Mouse (Mus musculus) C2C12 (cell line): ENCODE measurements around the gene Ppargc1a. TPM values are rescaled to one million over a fixed set of nuclear protein-coding genes. Genes with fewer than 3 reads are reported as not detected.

Source experiments
- H3K27me3 ChIP-seq: one replicate; pipeline ENCODE4 v1.6.1; 2011; ENCODE audit not compliant: control insufficient read depth, insufficient read depth, insufficient read length
- H3K36me3 ChIP-seq: one replicate; pipeline ENCODE4 v1.6.1; 2011; ENCODE audit not compliant: control insufficient read depth, insufficient read depth
- H3K4me3 ChIP-seq: one replicate; pipeline ENCODE4 v1.5.1; 2011; ENCODE audit warnings: mild to moderate bottlenecking, control low read depth; ENCODE audit not compliant: poor library complexity, insufficient read depth, severe bottlenecking
- H3K79me2 ChIP-seq: one replicate; pipeline ENCODE4 v1.6.1; 2011; ENCODE audit not compliant: control insufficient read depth, insufficient read depth
- H3K79me3 ChIP-seq: one replicate; pipeline ENCODE4 v1.6.1; 2011; ENCODE audit warnings: low read depth, control low read depth
- H3ac ChIP-seq: one replicate; pipeline ENCODE3; 2011; ENCODE audit warnings: low read depth; ENCODE audit not compliant: control insufficient read depth, insufficient read length
- CEBPB ChIP-seq: IDR thresholded peaks from one replicate; pipeline ENCODE4 v1.6.1; 2011; ENCODE audit warnings: low read depth, mild to moderate bottlenecking, control low read depth, moderate library complexity
- CTCF ChIP-seq: IDR thresholded peaks from one replicate; pipeline ENCODE4 v1.5.1; 2011; ENCODE audit not compliant: control insufficient read depth, insufficient read depth, insufficient read length
- FOSL1 ChIP-seq: IDR thresholded peaks from one replicate; pipeline ENCODE4 v1.8.0; 2011; ENCODE audit warnings: mild to moderate bottlenecking, low read length; ENCODE audit not compliant: poor library complexity, insufficient read depth, severe bottlenecking
- MAX ChIP-seq: IDR thresholded peaks from one replicate; pipeline ENCODE4 v1.6.1; 2011; ENCODE audit warnings: mild to moderate bottlenecking, control low read depth
- MYOD1 ChIP-seq: IDR thresholded peaks from one replicate; pipeline ENCODE4 v1.6.1; 2011; ENCODE audit warnings: low read depth; ENCODE audit not compliant: control insufficient read depth, insufficient read length
- MYOG ChIP-seq: IDR thresholded peaks from one replicate; pipeline ENCODE4 v1.6.1; 2011; ENCODE audit not compliant: control insufficient read depth, insufficient read length; ENCODE audit errors: extremely low read depth
- USF1 ChIP-seq: IDR thresholded peaks from one replicate; pipeline ENCODE4 v1.6.1; 2011; ENCODE audit warnings: low read depth, mild to moderate bottlenecking, control low read depth, moderate library complexity
- polyA plus RNA-seq: library from polyadenylated mRNA; unstranded; fragments of >200 nt; fragmentation: generic; extraction: Trizol; gene quantifications from one replicate; pipeline ENCODE4 v1.2.1, GENCODE M21; 2012; ENCODE audit warnings: missing spikeins

Gene Ppargc1a
- polyA plus RNA-seq, 1 experiment: 0.25 TPM

DNA sequence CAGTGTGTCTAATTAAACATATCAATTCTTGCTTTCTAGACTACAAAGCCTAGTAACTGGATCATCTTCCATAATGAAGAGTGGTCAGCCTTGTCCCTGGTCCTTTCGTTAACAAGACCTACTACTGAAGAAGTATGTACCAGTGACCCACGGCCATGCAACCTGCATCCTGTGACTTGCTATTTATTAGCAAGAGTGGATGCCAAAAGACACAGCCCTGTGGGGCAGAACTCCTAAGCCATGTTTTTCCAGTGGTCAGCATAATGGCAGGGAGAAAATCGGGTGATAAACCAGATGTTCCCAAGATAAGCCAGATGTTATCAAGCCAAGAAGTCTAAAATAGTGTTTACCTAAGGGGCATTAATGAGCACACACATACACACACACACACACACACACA is 26.0 kb downstream of the Ppargc1a start:
- Histone ChIP-seq H3K36me3 (no peaks in the 10 kb centered on the region), H3K4me3 (no peak overlapping the region), H3K79me3 (no peaks in the 10 kb centered on the region), H3K27me3 (no peaks in the 10 kb centered on the region), H3ac (no peak overlapping the region), H3K79me2 (no peaks in the 10 kb centered on the region)
- TF ChIP-seq CTCF (no peak), MAX (no peak), FOSL1 (no peak), CEBPB (no peak), MYOD1 (no peak), MYOG (no peak), USF1 (no peak)

- Histone ChIP-seq H3ac (no peak overlapping the region), H3K36me3 (no peaks in the 10 kb centered on the region), H3K79me2 (no peaks in the 10 kb centered on the region), H3K27me3 (no peaks in the 10 kb centered on the region), H3K4me3 (no peak overlapping the region), H3K79me3 (no peaks in the 10 kb centered on the region)
- no peak for TF ChIP-seq CTCF
- no peak for TF ChIP-seq USF1
- TF ChIP-seq MYOD1: no peak
These were observed 26.7 kb downstream of the Ppargc1a start for GRCm38 (mm10) chr5:51540816-51541215.

DNA sequence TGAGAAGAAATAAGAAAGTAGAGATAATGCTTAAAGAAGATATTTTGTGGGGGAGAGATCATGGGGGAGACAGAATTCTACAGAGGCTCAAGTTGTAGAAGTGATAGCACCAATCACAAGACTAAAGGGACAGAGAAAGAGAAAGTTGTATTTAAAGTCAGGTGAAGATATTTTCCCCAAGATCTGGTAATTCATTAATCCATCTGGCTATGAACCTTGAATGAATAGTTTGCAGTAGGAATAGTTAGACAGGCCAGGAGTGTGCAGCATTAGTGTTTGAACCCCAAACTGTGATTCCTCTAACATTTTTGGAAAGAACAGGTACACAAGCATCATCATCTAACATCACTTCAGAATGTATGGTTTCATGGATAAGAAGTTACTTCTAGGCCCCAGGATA is 28.0 kb downstream of the Ppargc1a start:
- Histone ChIP-seq H3K27me3 (no peaks in the 10 kb centered on the region), H3K79me2 (no peaks in the 10 kb centered on the region), H3ac (no peak overlapping the region), H3K36me3 (no peaks in the 10 kb centered on the region), H3K79me3 (no peaks in the 10 kb centered on the region), H3K4me3 (no peak overlapping the region)
- TF ChIP-seq USF1: no peak
- no peak for TF ChIP-seq CEBPB
- TF ChIP-seq MAX: no peak
- no peak for TF ChIP-seq MYOD1
- no peak for TF ChIP-seq CTCF
- TF ChIP-seq FOSL1: no peak
- TF ChIP-seq MYOG: no peak

DNA sequence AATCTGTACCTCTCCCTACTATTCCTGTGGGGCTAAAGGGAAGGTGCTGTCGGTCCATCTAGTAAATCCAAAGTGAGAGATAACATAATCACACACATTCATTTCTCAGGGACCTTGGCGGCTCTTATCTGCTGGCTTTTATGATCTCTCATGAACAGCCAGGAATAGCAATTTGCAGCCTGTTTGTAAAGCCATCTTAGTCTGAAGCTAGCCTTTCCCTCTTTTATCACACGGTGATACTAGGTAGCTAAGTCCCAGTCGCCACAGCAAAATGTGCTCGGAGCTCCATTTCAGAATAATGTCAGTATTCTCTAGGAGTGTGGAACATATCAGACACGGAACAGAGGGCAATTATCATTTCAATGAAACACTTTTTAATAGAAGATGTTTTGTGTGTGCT is 29.2 kb downstream of the Ppargc1a start:
- Histone ChIP-seq H3ac (no peak overlapping the region), H3K79me3 (no peaks in the 10 kb centered on the region)

GRCm38 (mm10) chr5:51537646-51538030 is 29.9 kb downstream of the Ppargc1a start:
- no peak overlapping the region for H3K4me3 ChIP-seq
- H3ac ChIP-seq: no peak overlapping the region
- H3K79me2 ChIP-seq: no peaks in the 10 kb centered on the region
- no peaks in the 10 kb centered on the region for H3K79me3 ChIP-seq
- H3K36me3 ChIP-seq: no peaks in the 10 kb centered on the region
- no peaks in the 10 kb centered on the region for H3K27me3 ChIP-seq
- TF ChIP-seq MYOG (no peak), MAX (no peak)

More for the DNA sequence above, 29.2 kb downstream of the Ppargc1a start:
- Histone ChIP-seq H3K79me2 (no peaks in the 10 kb centered on the region), H3K27me3 (no peaks in the 10 kb centered on the region), H3K36me3 (no peaks in the 10 kb centered on the region), H3K4me3 (no peak overlapping the region)
- TF ChIP-seq MYOD1 (no peak), USF1 (no peak), MYOG (no peak), MAX (no peak), CEBPB (no peak), CTCF (no peak), FOSL1 (no peak)

DNA sequence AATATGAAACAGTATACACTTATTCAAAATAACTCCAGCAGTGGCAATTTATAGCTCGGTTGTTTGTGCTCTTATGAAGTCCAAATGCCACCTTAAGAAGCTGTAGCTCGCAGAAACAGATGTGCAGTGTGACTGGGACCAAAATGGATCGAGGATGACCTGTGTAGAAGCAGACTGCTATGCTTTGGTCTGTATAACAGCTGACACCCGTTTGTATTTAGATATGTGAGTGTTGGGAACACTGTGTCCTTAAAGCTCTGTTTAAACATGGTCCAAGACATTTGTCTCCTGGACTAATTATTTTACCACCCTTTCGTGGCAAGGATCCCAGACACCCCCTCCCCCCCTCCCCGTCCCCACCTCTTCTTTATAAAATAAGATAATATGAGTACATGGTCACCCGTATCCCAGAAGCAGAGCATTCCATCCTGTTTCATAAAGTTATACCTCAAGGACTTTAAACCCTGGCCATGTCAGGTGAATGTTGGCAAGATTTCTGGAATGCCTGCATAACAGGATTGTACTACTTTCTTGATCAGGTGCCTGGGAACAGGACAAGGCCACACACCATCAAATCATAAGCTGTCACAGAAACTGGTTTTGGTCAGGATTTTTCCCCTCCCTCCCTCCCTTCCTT is 30.4 kb downstream of the Ppargc1a start:
- no peak overlapping the region for H3K4me3 ChIP-seq
- H3K79me3 ChIP-seq: no peaks in the 10 kb centered on the region
- H3K27me3 ChIP-seq: no peaks in the 10 kb centered on the region
- TF ChIP-seq MAX (no peak), MYOD1 (no peak), CEBPB (no peak), FOSL1 (no peak), CTCF (no peak), USF1 (no peak), MYOG (no peak)
- H3ac ChIP-seq: no peak overlapping the region
- H3K36me3 ChIP-seq: no peaks in the 10 kb centered on the region
- no peaks in the 10 kb centered on the region for H3K79me2 ChIP-seq
